22 mouse cellular contexts compared by ENCODE assay signal in genomic region chr17:83477089-83477488, GRCm38 (mm10).
"Had no signal": no experiment of that assay in that cellular context is flagged by ENCODE, and none has a peak within 500 bp of the region (broad histone marks: within the 10 kb centered on the region; RNA-seq: fewer than 3 reads in every experiment).

No protein-coding gene starts in this region.

- H3K9ac ChIP-seq: heart, embryonic 13.5 days; heart, embryonic 15.5 days; hindbrain, embryonic 14.5 days; limb, embryonic 13.5 days; limb, embryonic 15.5 days; liver, embryonic 12.5 days; liver, embryonic 14.5 days had no signal

- H3K27me3 ChIP-seq: heart, embryonic 13.5 days; heart, embryonic 15.5 days; limb, embryonic 13.5 days; limb, embryonic 15.5 days; liver, embryonic 12.5 days had no signal

- ATAC-seq: hindbrain, embryonic 16.5 days; intestine, embryonic 16.5 days; liver, embryonic 12.5 days had no signal

- H3K4me1 ChIP-seq: heart, embryonic 13.5 days; heart, embryonic 15.5 days; limb, embryonic 13.5 days; limb, embryonic 15.5 days; liver, embryonic 12.5 days had no signal

- H3K4me3 ChIP-seq: heart, embryonic 13.5 days; heart, embryonic 15.5 days; layer of hippocampus, adult 2 months; limb, embryonic 13.5 days; limb, embryonic 15.5 days; liver, embryonic 12.5 days had no signal

- DNase-seq: gastrocnemius, postnatal 14 days; gastrocnemius, postnatal 36 days; heart, adult 18-20 months; heart, postnatal 14 days; heart, postnatal 36 days; kidney, adult 18-20 months; kidney, adult 8-10 months; kidney, postnatal 10 days; kidney, postnatal 25 days; kidney, postnatal 4 days; layer of hippocampus, postnatal 36 days; left cerebral cortex, postnatal 4 days had no signal

- H3K9me3 ChIP-seq: heart, embryonic 13.5 days; heart, embryonic 15.5 days; limb, embryonic 13.5 days; limb, embryonic 15.5 days; liver, embryonic 12.5 days had no signal

- H3K27ac ChIP-seq: heart, embryonic 13.5 days; heart, embryonic 15.5 days; hindbrain, embryonic 14.5 days; layer of hippocampus, adult 2 months; limb, embryonic 13.5 days; limb, embryonic 15.5 days; liver, embryonic 12.5 days; liver, embryonic 14.5 days had no signal
